Mouse (Mus musculus): ENCODE measurements around the gene Zfp771.

The Zfp771 gene

GRCm38 (mm10) chr7:127253341-127253740, 9.3 kb downstream of the Zfp771 start:
- no peak for DNase-seq (ENCODE audit: low read depth, low spot score)

GRCm38 (mm10) chr7:127253821-127254769, 10.0 kb downstream of the Zfp771 start:
- DNase-seq (ENCODE audit: low read depth, low spot score), result peak; percentile 99

GRCm38 (mm10) chr7:127255008-127255407, 10.9 kb downstream of the Zfp771 start:
- no peak for DNase-seq (ENCODE audit: low read depth, low spot score)

GRCm38 (mm10) chr7:127255965-127256364, 11.9 kb downstream of the Zfp771 start:
- DNase-seq (ENCODE audit: low read depth, low spot score), result no peak

GRCm38 (mm10) chr7:127256518-127256917, 12.4 kb downstream of the Zfp771 start:
- no peak for DNase-seq (ENCODE audit: low read depth, low spot score)

- DNase-seq (ENCODE audit: low read depth, low spot score), result peak; percentile 44
These were observed 15.3 kb downstream of the Zfp771 start for GRCm38 (mm10) chr7:127259186-127259905.

- peak; percentile 99 for DNase-seq (ENCODE audit: low read depth, low spot score)
These were observed 16.4 kb downstream of the Zfp771 start, which contains the start of gene Dctpp1 for GRCm38 (mm10) chr7:127260309-127261111. TSS of gene Dctpp1 (minus strand) at chr7:127260709.

GRCm38 (mm10) chr7:127262218-127262961, 18.3 kb downstream of the Zfp771 start:
- DNase-seq (ENCODE audit: low read depth, low spot score), result no peak

GRCm38 (mm10) chr7:127263526-127263925, 19.5 kb downstream of the Zfp771 start:
- no peak for DNase-seq (ENCODE audit: low read depth, low spot score)

GRCm38 (mm10) chr7:127270256-127270655, 26.2 kb downstream of the Zfp771 start:
- DNase-seq (ENCODE audit: low read depth, low spot score), result no peak

- DNase-seq (ENCODE audit: low read depth, low spot score), result no peak
These were observed 26.6 kb downstream of the Zfp771 start for GRCm38 (mm10) chr7:127270666-127271065.

GRCm38 (mm10) chr7:127271093-127271492, 27.0 kb downstream of the Zfp771 start:
- DNase-seq (ENCODE audit: low read depth, low spot score), result no peak

GRCm38 (mm10) chr7:127272566-127272965, 28.5 kb downstream of the Zfp771 start:
- DNase-seq (ENCODE audit: low read depth, low spot score), result peak; percentile 33

- DNase-seq (ENCODE audit: low read depth, low spot score), result no peak
These were observed 29.2 kb downstream of the Zfp771 start for GRCm38 (mm10) chr7:127273118-127273923.

GRCm38 (mm10) chr7:127273925-127274789, 30.1 kb downstream of the Zfp771 start, which contains the start of gene Sephs2:
TSS of gene Sephs2 (minus strand) at chr7:127274055.
- peak; percentile 97 for DNase-seq (ENCODE audit: low read depth, low spot score)

GRCm38 (mm10) chr7:127276519-127276961, 32.5 kb downstream of the Zfp771 start:
- peak; percentile 38 for DNase-seq (ENCODE audit: low read depth, low spot score)

GRCm38 (mm10) chr7:127278311-127278710, 34.2 kb downstream of the Zfp771 start:
- DNase-seq (ENCODE audit: low read depth, low spot score), result peak; percentile 80

GRCm38 (mm10) chr7:127280092-127280491, 36.0 kb downstream of the Zfp771 start:
- DNase-seq (ENCODE audit: low read depth, low spot score), result no peak

GRCm38 (mm10) chr7:127281114-127281513, 37.0 kb downstream of the Zfp771 start:
- DNase-seq (ENCODE audit: low read depth, low spot score), result no peak
